Mouse (Mus musculus): Measurements from ENCODE around the gene Olfr56.
"Not testable (repeated sequence)": the region's sequence is repeated elsewhere in the genome, so short reads cannot be mapped to it uniquely, and the experiment has no call there.

The Olfr56 gene

DNA sequence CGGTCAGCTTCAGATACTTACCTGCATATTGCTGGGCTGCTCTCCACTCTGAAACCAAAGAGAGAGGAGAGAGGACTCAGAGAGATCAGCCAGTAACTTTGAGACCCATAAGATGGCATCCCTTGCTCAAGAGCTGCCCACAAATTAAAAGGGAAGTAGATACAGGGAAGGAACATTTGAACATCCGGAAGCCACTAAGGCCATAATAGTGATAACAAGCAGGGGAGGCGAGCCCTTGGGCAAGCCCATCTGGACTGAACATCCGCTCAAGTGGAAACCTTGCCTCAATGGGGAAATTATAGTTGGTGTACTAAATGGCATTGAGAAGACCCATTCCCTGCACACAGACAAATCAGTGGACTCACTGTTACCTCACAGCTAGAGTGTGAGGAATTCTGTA is 191.9 kb downstream of the Olfr56 start:
- DNase-seq (ENCODE audit: low spot score): no peak

DNA sequence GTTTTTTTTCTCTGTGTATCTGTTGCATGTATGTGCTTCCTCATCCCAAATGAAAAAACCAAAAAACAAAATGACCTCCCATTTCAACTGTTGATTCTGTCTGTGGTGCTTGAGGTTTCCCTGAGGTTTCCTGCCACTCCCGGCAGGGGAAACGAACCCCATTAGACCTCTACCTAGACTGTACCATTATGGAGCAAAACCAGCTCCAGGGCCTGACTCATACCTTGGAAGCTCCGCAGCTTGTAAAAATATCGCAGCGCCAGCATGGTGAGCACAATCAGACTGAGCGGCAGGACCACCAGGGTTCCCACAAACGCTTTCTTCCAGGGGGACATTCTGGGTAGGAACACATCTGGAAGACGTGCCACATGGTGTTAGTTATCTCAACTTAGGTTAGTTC is 196.7 kb downstream of the Olfr56 start:
- no peak for DNase-seq (ENCODE audit: low spot score)

- DNase-seq (ENCODE audit: low spot score): not testable (repeated sequence)
Measured at GRCm38 (mm10) chr11:49176047-49176779, 197.5 kb downstream of the Olfr56 start.

GRCm38 (mm10) chr11:49183172-49183571 is 204.5 kb downstream of the Olfr56 start:
- DNase-seq (ENCODE audit: low spot score): no peak
